Mouse (Mus musculus) spleen, adult 2 months (tissue): Measurements from ENCODE around the gene Gm49388.

Experiments
- CTCF ChIP-seq: fragments of 200-500 bp; IDR thresholded peaks from 2 replicates; pipeline ENCODE4 v1.5.1; 2011; ENCODE audit warnings: mild to moderate bottlenecking, inconsistent platforms; ENCODE audit not compliant: insufficient read depth, insufficient read length, insufficient replicate concordance; ENCODE audit errors: extremely low read depth
- POLR2A ChIP-seq: fragments of 200-500 bp; IDR thresholded peaks from 2 replicates; pipeline ENCODE4 v1.6.1; 2011; ENCODE audit warnings: low read depth, low read length, inconsistent platforms

GRCm38 (mm10) chr7:127776426-127776825 is 9.0 kb upstream of the Gm49388 start, which contains the start of gene Setd1a:
- TF ChIP-seq CTCF, result no peak
- TF ChIP-seq POLR2A, result no peak
